Mouse (Mus musculus) brain, embryonic 14.5 days (tissue): ENCODE data around the gene Ccdc7a.

Source experiments
- CTCF ChIP-seq: fragments of 200-500 bp; IDR thresholded peaks from 2 replicates; pipeline ENCODE4 v1.5.1; 2012; ENCODE audit warnings: inconsistent platforms, mild to moderate bottlenecking, moderate library complexity, borderline replicate concordance; ENCODE audit not compliant: insufficient read depth, insufficient read length; ENCODE audit errors: extremely low read depth
- POLR2A ChIP-seq: fragments of 200-500 bp; IDR thresholded peaks from 2 replicates; pipeline ENCODE4 v1.6.1; 2012; ENCODE audit warnings: mild to moderate bottlenecking, inconsistent platforms, borderline replicate concordance; ENCODE audit not compliant: poor library complexity, insufficient read depth, insufficient read length, severe bottlenecking; ENCODE audit errors: extremely low read depth

DNA sequence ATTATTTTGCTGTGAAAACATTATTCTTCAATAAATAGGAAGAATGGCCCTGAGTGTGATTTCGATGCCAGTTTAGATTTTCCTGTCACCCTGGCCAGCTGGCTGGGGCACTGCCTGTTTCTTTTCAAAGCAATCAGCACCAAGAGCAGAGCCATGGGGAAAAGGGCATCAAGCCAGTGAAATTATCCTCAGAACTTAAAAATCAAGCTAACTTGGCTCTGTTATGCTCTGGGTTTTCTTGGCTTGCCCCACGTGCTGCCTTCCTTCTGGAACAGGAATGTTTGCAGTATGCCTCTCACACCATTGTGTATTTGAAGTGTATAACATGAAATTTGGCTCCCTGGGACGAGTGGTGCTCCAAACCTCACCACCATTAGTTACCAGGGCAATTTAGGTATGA lies 182.6 kb downstream of the Ccdc7a start:
- TF ChIP-seq CTCF (no peak), POLR2A (no peak)
